In genomic region chr7:122242260-122242659, GRCm38 (mm10) we compare ENCODE assay signal across 8 mouse cellular contexts. TPM values are rescaled to one million over a fixed set of nuclear protein-coding genes. Genes with fewer than 3 reads are reported as not detected.
DNase-seq lines count a peak whose midpoint lies in the region; ATAC-seq lines count a peak whose summit lies in the region.

No protein-coding gene starts in this region.

- WGBS in heart, embryonic 12.5 days: 43% methylated on average over 1 of the region's 1 CpGs

- DNase-seq in heart, adult 11 months: peak; percentile 83
- DNase-seq in spleen, postnatal 36 days (ENCODE audit: low spot score in 2 of 2): peak; percentile 39 to 60
- DNase-seq in spleen, adult 12 weeks (ENCODE audit: low spot score): no peak
- DNase-seq in cerebellum, postnatal 25 days: peak; percentile 21 to 60
- peak; percentile 2 for DNase-seq in hindlimb bud, embryonic 11.5 days (ENCODE audit: extremely low spot score, low read depth, low spot score)
- peak; percentile 14 for DNase-seq in yolk sac, embryonic 10.5 days (ENCODE audit: low spot score)

- no peak for ATAC-seq in heart, embryonic 12.5 days (ENCODE audit: insufficient number of reproducible peaks, low FRiP score)
- peak; percentile 87 for ATAC-seq in megakaryocyte, adult 5-6 weeks (ENCODE audit: poor library complexity, severe bottlenecking)

- no peaks in the 10 kb centered on the region for H3K4me1 ChIP-seq in heart, embryonic 12.5 days (replicated peaks)

- H3K4me2 ChIP-seq in heart, embryonic 12.5 days: no peak overlapping the region

- no peaks in the 10 kb centered on the region for H3K36me3 ChIP-seq in heart, embryonic 12.5 days

- no peak overlapping the region for H3K4me3 ChIP-seq in heart, embryonic 12.5 days

- no peaks in the 10 kb centered on the region for H3K9me3 ChIP-seq in heart, embryonic 12.5 days (replicated peaks)

- no peaks in the 10 kb centered on the region; the same call in 1 of the 2 replicates for H3K27me3 ChIP-seq in heart, embryonic 12.5 days (replicated peaks)

- no peak overlapping the region for H3K27ac ChIP-seq in heart, embryonic 12.5 days (ENCODE audit: poor library complexity, severe bottlenecking)

- H3K9ac ChIP-seq in heart, embryonic 12.5 days: no peak overlapping the region

RNA-seq across cellular contexts. Expression of gene Chp2, which starts 23.0 kb away (rescaled TPM):
- 0.15 and 0.42 TPM in 2 replicates for polyA plus RNA-seq in heart, embryonic 12.5 days (2016; fragmentation: Nextera tagmentation; extraction: Ambion mirVana)
- 0.27 TPM in 1 of 2 replicates, not detected in the other for total RNA-seq in megakaryocyte, adult 5-6 weeks (2015)
- total RNA-seq in megakaryocyte, adult 5-6 weeks (2017): 0.18 and 0.94 TPM in 2 replicates

RNA-seq across cellular contexts. Expression of gene Prkcb, which starts 46.3 kb away (rescaled TPM):
- polyA plus RNA-seq in heart, embryonic 12.5 days (2016; fragmentation: Nextera tagmentation; extraction: Ambion mirVana): 9.0 and 10.5 TPM in 2 replicates
- 131 and 135 TPM in 2 replicates for total RNA-seq in megakaryocyte, adult 5-6 weeks (2015)
- 85.9 and 96.3 TPM in 2 replicates for total RNA-seq in megakaryocyte, adult 5-6 weeks (2017)

RNA-seq across cellular contexts. Expression of gene Ern2, which starts 56.3 kb away (rescaled TPM):
- not detected in 2 replicates for polyA plus RNA-seq in heart, embryonic 12.5 days (2016; fragmentation: Nextera tagmentation; extraction: Ambion mirVana)
- not detected in 2 replicates for total RNA-seq in megakaryocyte, adult 5-6 weeks (2015)
- not detected in 2 replicates for total RNA-seq in megakaryocyte, adult 5-6 weeks (2017)
